Mouse (Mus musculus): ENCODE results near the gene Lingo1. TPM values are rescaled to one million over a fixed set of nuclear protein-coding genes. Genes with fewer than 3 reads are reported as not detected.

Gene Lingo1
- polyA plus RNA-seq, 1 experiment from 2014 or later = 3.3 TPM

- no peak overlapping the region for H3K9ac ChIP-seq (ENCODE audit: low read length)
- no peak overlapping the region for H3K27ac ChIP-seq (ENCODE audit: low read length)
- H3K4me2 ChIP-seq (ENCODE audit: low read depth, low read length) = peak overlapping the region; percentile 41; the same call in 1 of the 2 replicates
- H3K27me3 ChIP-seq (ENCODE audit: control insufficient read depth, insufficient read depth, low read depth, low read length) = peaks cover 40% of the 10 kb centered on the region
- no peaks in the 10 kb centered on the region for H3K36me3 ChIP-seq (ENCODE audit: control insufficient read depth, insufficient read depth, low read length)
- no peak for ATAC-seq (ENCODE audit: low read depth)
- H3K4me3 ChIP-seq (ENCODE audit: low read length) = no peak overlapping the region
- H3K9me3 ChIP-seq (ENCODE audit: control insufficient read depth, low read length) = no peaks in the 10 kb centered on the region
- 48% methylated on average over 11 of the region's 11 CpGs for WGBS
- H3K4me1 ChIP-seq (replicated peaks; ENCODE audit: control insufficient read depth, insufficient read depth, low read length) = peaks cover 17% of the 10 kb centered on the region
Measured at GRCm38 (mm10) chr9:56636766-56637402, 159.4 kb downstream of the Lingo1 start.

GRCm38 (mm10) chr9:56636214-56636613 lies 160.1 kb downstream of the Lingo1 start:
- peak; percentile 40 for ATAC-seq (ENCODE audit: low read depth)
- peak overlapping the region; percentile 55 for H3K4me3 ChIP-seq (ENCODE audit: low read length)
- H3K4me2 ChIP-seq (ENCODE audit: low read depth, low read length) = peak overlapping the region; percentile 89
- no peak overlapping the region for H3K27ac ChIP-seq (ENCODE audit: low read length)
- peaks cover 40% of the 10 kb centered on the region for H3K27me3 ChIP-seq (ENCODE audit: control insufficient read depth, insufficient read depth, low read depth, low read length)
- peak overlapping the region; percentile 65; the same call in 1 of the 2 replicates for H3K9ac ChIP-seq (ENCODE audit: low read length)
- H3K36me3 ChIP-seq (ENCODE audit: control insufficient read depth, insufficient read depth, low read length) = no peaks in the 10 kb centered on the region
- WGBS = 0% methylated on average over 10 of the region's 10 CpGs
- peaks cover 17% of the 10 kb centered on the region for H3K4me1 ChIP-seq (replicated peaks; ENCODE audit: control insufficient read depth, insufficient read depth, low read length)
- no peaks in the 10 kb centered on the region for H3K9me3 ChIP-seq (ENCODE audit: control insufficient read depth, low read length)

DNA sequence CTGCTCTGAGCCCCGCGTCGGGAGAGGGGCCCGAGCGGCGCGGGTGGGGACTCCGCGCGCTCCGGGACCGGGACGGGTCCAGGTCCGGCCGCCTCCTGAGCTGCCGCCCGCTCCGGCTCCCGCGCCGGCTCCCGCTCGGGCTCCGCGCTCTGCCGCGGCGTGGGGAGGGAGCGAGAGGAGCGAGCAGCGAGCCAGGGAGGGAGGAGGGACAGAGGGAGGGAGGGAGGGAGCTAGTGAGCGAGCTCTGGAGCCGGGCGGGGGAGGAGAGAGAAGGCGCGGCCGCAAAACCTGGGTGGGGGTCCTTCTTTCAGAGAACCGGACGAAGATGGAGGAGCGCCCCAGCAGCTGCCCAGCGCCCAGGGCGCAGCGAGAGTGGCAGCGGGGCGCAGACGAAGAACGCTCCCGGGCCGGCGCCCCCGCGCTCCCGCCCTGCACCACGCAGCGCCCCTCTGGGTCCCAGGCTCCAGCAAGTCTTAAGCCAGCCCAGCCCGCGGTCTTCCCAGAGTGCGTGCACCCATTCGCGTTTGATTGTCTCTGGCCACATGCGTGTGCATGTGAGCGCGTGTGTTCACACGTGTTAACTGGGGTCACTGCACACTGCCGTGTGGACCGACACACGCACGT lies 160.7 kb downstream of the Lingo1 start:
- Histone ChIP-seq H3K4me2 (ENCODE audit: low read depth, low read length) (peak overlapping the region; percentile 89), H3K4me3 (ENCODE audit: low read length) (peak overlapping the region; percentile 55), H3K4me1 (replicated peaks; ENCODE audit: control insufficient read depth, insufficient read depth, low read length) (peaks cover 21% of the 10 kb centered on the region), H3K27me3 (ENCODE audit: control insufficient read depth, insufficient read depth, low read depth, low read length) (peaks cover 40% of the 10 kb centered on the region), H3K27ac (ENCODE audit: low read length) (no peak overlapping the region), H3K9ac (ENCODE audit: low read length) (peak overlapping the region; percentile 65), H3K9me3 (ENCODE audit: control insufficient read depth, low read length) (no peaks in the 10 kb centered on the region), H3K36me3 (ENCODE audit: control insufficient read depth, insufficient read depth, low read length) (no peaks in the 10 kb centered on the region)
- under 1% methylated on average over 42 of the region's 68 CpGs for WGBS
- peak; percentile 73 for ATAC-seq (ENCODE audit: low read depth)

- 1% methylated on average over 27 of the region's 40 CpGs for WGBS
- H3K27me3 ChIP-seq (ENCODE audit: control insufficient read depth, insufficient read depth, low read depth, low read length) = peaks cover 40% of the 10 kb centered on the region
- H3K9ac ChIP-seq (ENCODE audit: low read length) = peak overlapping the region; percentile 65
- no peak overlapping the region for H3K27ac ChIP-seq (ENCODE audit: low read length)
- peaks cover 21% of the 10 kb centered on the region for H3K4me1 ChIP-seq (replicated peaks; ENCODE audit: control insufficient read depth, insufficient read depth, low read length)
- no peaks in the 10 kb centered on the region for H3K36me3 ChIP-seq (ENCODE audit: control insufficient read depth, insufficient read depth, low read length)
- H3K9me3 ChIP-seq (ENCODE audit: control insufficient read depth, low read length) = no peaks in the 10 kb centered on the region
- ATAC-seq (ENCODE audit: low read depth) = peak; percentile 41
- peak overlapping the region; percentile 55 for H3K4me3 ChIP-seq (ENCODE audit: low read length)
- H3K4me2 ChIP-seq (ENCODE audit: low read depth, low read length) = peak overlapping the region; percentile 89
Measured at GRCm38 (mm10) chr9:56635121-56635497, 161.2 kb downstream of the Lingo1 start.

- WGBS = under 1% methylated on average over 25 of the region's 25 CpGs
- H3K27me3 ChIP-seq (ENCODE audit: control insufficient read depth, insufficient read depth, low read depth, low read length) = peaks cover 40% of the 10 kb centered on the region
- peak overlapping the region; percentile 65 for H3K9ac ChIP-seq (ENCODE audit: low read length)
- H3K9me3 ChIP-seq (ENCODE audit: control insufficient read depth, low read length) = no peaks in the 10 kb centered on the region
- H3K4me3 ChIP-seq (ENCODE audit: low read length) = peak overlapping the region; percentile 55
- H3K4me2 ChIP-seq (ENCODE audit: low read depth, low read length) = peak overlapping the region; percentile 89
- ATAC-seq (ENCODE audit: low read depth) = no peak
- H3K36me3 ChIP-seq (ENCODE audit: control insufficient read depth, insufficient read depth, low read length) = no peaks in the 10 kb centered on the region
- no peak overlapping the region for H3K27ac ChIP-seq (ENCODE audit: low read length)
- peaks cover 26% of the 10 kb centered on the region for H3K4me1 ChIP-seq (replicated peaks; ENCODE audit: control insufficient read depth, insufficient read depth, low read length)
Measured at GRCm38 (mm10) chr9:56634406-56635120, 161.7 kb downstream of the Lingo1 start.

GRCm38 (mm10) chr9:56633449-56634225 lies 162.6 kb downstream of the Lingo1 start:
- WGBS = 39% methylated on average over 13 of the region's 13 CpGs
- H3K4me2 ChIP-seq (ENCODE audit: low read depth, low read length) = peak overlapping the region; percentile 89; the same call in 1 of the 2 replicates
- peaks cover 39% of the 10 kb centered on the region for H3K27me3 ChIP-seq (ENCODE audit: control insufficient read depth, insufficient read depth, low read depth, low read length)
- no peaks in the 10 kb centered on the region for H3K36me3 ChIP-seq (ENCODE audit: control insufficient read depth, insufficient read depth, low read length)
- peak overlapping the region; percentile 55 for H3K4me3 ChIP-seq (ENCODE audit: low read length)
- peaks cover 28% of the 10 kb centered on the region for H3K4me1 ChIP-seq (replicated peaks; ENCODE audit: control insufficient read depth, insufficient read depth, low read length)
- no peak for ATAC-seq (ENCODE audit: low read depth)
- peak overlapping the region; percentile 16; the same call in 1 of the 2 replicates for H3K9ac ChIP-seq (ENCODE audit: low read length)
- no peak overlapping the region for H3K27ac ChIP-seq (ENCODE audit: low read length)
- no peaks in the 10 kb centered on the region for H3K9me3 ChIP-seq (ENCODE audit: control insufficient read depth, low read length)

GRCm38 (mm10) chr9:56630945-56631344 lies 165.3 kb downstream of the Lingo1 start:
- Histone ChIP-seq H3K27me3 (ENCODE audit: control insufficient read depth, insufficient read depth, low read depth, low read length) (peaks cover 20% of the 10 kb centered on the region), H3K4me3 (ENCODE audit: low read length) (no peak overlapping the region), H3K4me1 (replicated peaks; ENCODE audit: control insufficient read depth, insufficient read depth, low read length) (peaks cover 22% of the 10 kb centered on the region), H3K27ac (ENCODE audit: low read length) (no peak overlapping the region), H3K9ac (ENCODE audit: low read length) (no peak overlapping the region), H3K4me2 (ENCODE audit: low read depth, low read length) (no peak overlapping the region), H3K9me3 (ENCODE audit: control insufficient read depth, low read length) (no peaks in the 10 kb centered on the region), H3K36me3 (ENCODE audit: control insufficient read depth, insufficient read depth, low read length) (no peaks in the 10 kb centered on the region)
- 40% methylated on average over 4 of the region's 4 CpGs for WGBS
- no peak for ATAC-seq (ENCODE audit: low read depth)

DNA sequence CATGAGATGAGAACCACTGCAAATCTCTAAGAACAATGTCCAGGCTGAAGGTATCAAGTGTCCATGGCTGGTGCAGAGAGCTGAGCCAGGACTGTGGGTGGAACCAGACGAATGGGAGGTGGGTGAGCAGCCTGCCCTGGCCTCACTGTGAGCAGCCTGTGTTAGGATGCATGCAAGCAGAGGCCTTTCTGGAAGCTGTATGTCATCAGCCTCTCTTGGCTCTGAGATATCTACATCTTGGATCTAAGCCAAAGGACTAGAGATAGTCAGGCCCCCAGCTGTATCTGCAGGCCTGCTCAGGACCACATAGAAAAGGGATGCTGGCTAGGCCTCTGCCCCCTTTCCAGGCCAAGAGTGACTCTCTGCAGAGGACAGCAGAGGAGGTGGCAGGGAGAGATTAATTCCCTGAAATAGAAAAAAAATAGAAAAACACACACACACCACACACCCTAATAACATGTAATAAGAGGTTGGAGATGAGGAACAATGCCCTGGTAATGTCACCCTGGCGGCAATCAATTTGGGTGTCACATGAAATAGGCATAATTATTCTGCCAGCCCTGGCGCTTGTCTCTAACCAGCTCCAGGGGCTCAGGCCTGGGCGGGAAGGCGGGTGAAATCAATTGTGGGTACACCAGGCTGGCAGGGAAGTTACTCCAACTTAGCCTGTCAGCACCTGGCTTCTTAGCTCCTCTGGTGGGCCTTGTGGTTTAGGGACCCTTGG lies 166.4 kb downstream of the Lingo1 start:
- 69% methylated on average over 5 of the region's 5 CpGs for WGBS

More for the DNA sequence above, 166.4 kb downstream of the Lingo1 start:
- peaks cover 23% of the 10 kb centered on the region for H3K4me1 ChIP-seq (replicated peaks; ENCODE audit: control insufficient read depth, insufficient read depth, low read length)
- H3K9me3 ChIP-seq (ENCODE audit: control insufficient read depth, low read length) = no peaks in the 10 kb centered on the region
- ATAC-seq (ENCODE audit: low read depth) = peak; percentile 59
- H3K27ac ChIP-seq (ENCODE audit: low read length) = no peak overlapping the region
- H3K4me2 ChIP-seq (ENCODE audit: low read depth, low read length) = no peak overlapping the region
- H3K36me3 ChIP-seq (ENCODE audit: control insufficient read depth, insufficient read depth, low read length) = no peaks in the 10 kb centered on the region
- no peak overlapping the region for H3K4me3 ChIP-seq (ENCODE audit: low read length)
- no peak overlapping the region for H3K9ac ChIP-seq (ENCODE audit: low read length)
- H3K27me3 ChIP-seq (ENCODE audit: control insufficient read depth, insufficient read depth, low read depth, low read length) = peaks cover 15% of the 10 kb centered on the region

All from lung, embryonic 16.5 days (tissue).